Mouse (Mus musculus): ENCODE data around the gene Celsr3. TPM values are rescaled to one million over a fixed set of nuclear protein-coding genes. Genes with fewer than 3 reads are reported as not detected.

Celsr3 gene
- total RNA-seq, 2 experiments from 2014 or later = 0.61 to 2.9 TPM

GRCm38 (mm10) chr9:108805768-108806167, 20.4 kb upstream of the Celsr3 start:
- ATAC-seq (replicated peaks; ENCODE audit: low FRiP score, poor library complexity, severe bottlenecking) = peak; percentile 41

- no peak for ATAC-seq (replicated peaks; ENCODE audit: low FRiP score, poor library complexity, severe bottlenecking)
Measured at GRCm38 (mm10) chr9:108806379-108806778, 19.7 kb upstream of the Celsr3 start.

- ATAC-seq (replicated peaks; ENCODE audit: low FRiP score, poor library complexity, severe bottlenecking) = peak; percentile 46
Measured at GRCm38 (mm10) chr9:108806831-108807230, 19.3 kb upstream of the Celsr3 start.

GRCm38 (mm10) chr9:108807674-108808073, 18.4 kb upstream of the Celsr3 start:
- peak; percentile 67 for ATAC-seq (replicated peaks; ENCODE audit: low FRiP score, poor library complexity, severe bottlenecking)

- ATAC-seq (replicated peaks; ENCODE audit: low FRiP score, poor library complexity, severe bottlenecking) = peak; percentile 75
Measured at GRCm38 (mm10) chr9:108808163-108808665, 17.9 kb upstream of the Celsr3 start, which contains the start of gene Nckipsd. TSS of gene Nckipsd (plus strand) at chr9:108808368.

GRCm38 (mm10) chr9:108809188-108809587, 16.9 kb upstream of the Celsr3 start:
- ATAC-seq (replicated peaks; ENCODE audit: low FRiP score, poor library complexity, severe bottlenecking) = no peak

- ATAC-seq (replicated peaks; ENCODE audit: low FRiP score, poor library complexity, severe bottlenecking) = no peak
Measured at GRCm38 (mm10) chr9:108809723-108810122, 16.4 kb upstream of the Celsr3 start.

GRCm38 (mm10) chr9:108810516-108810915, 15.6 kb upstream of the Celsr3 start:
- ATAC-seq (replicated peaks; ENCODE audit: low FRiP score, poor library complexity, severe bottlenecking) = no peak

- ATAC-seq (replicated peaks; ENCODE audit: low FRiP score, poor library complexity, severe bottlenecking) = no peak
Measured at GRCm38 (mm10) chr9:108815557-108815956, 10.6 kb upstream of the Celsr3 start.

- ATAC-seq (replicated peaks; ENCODE audit: low FRiP score, poor library complexity, severe bottlenecking) = peak; percentile 69; the same call in 1 of the 2 replicates
Measured at GRCm38 (mm10) chr9:108819495-108819894, 6.6 kb upstream of the Celsr3 start.

GRCm38 (mm10) chr9:108820077-108820476, 6.0 kb upstream of the Celsr3 start:
- ATAC-seq (replicated peaks; ENCODE audit: low FRiP score, poor library complexity, severe bottlenecking) = no peak

- ATAC-seq (replicated peaks; ENCODE audit: low FRiP score, poor library complexity, severe bottlenecking) = no peak
Measured at GRCm38 (mm10) chr9:108824144-108824685, 1.9 kb upstream of the Celsr3 start.

GRCm38 (mm10) chr9:108824755-108825413, 1.2 kb upstream of the Celsr3 start:
- ATAC-seq (replicated peaks; ENCODE audit: low FRiP score, poor library complexity, severe bottlenecking) = no peak

GRCm38 (mm10) chr9:108826700-108827340, 700 bp downstream of the Celsr3 start:
- peak; percentile 67; the same call in 1 of the 2 replicates for ATAC-seq (replicated peaks; ENCODE audit: low FRiP score, poor library complexity, severe bottlenecking)

- ATAC-seq (replicated peaks; ENCODE audit: low FRiP score, poor library complexity, severe bottlenecking) = no peak
Measured at GRCm38 (mm10) chr9:108827454-108827853, 1.3 kb downstream of the Celsr3 start.

- ATAC-seq (replicated peaks; ENCODE audit: low FRiP score, poor library complexity, severe bottlenecking) = no peak
Measured at GRCm38 (mm10) chr9:108827906-108828305, 1.8 kb downstream of the Celsr3 start.

- ATAC-seq (replicated peaks; ENCODE audit: low FRiP score, poor library complexity, severe bottlenecking) = no peak
Measured at GRCm38 (mm10) chr9:108831637-108832036, 5.5 kb downstream of the Celsr3 start.

GRCm38 (mm10) chr9:108832390-108833108, 6.4 kb downstream of the Celsr3 start:
- ATAC-seq (replicated peaks; ENCODE audit: low FRiP score, poor library complexity, severe bottlenecking) = peak; percentile 77

GRCm38 (mm10) chr9:108842989-108843388, 16.9 kb downstream of the Celsr3 start:
- ATAC-seq (replicated peaks; ENCODE audit: low FRiP score, poor library complexity, severe bottlenecking) = no peak

- no peak for ATAC-seq (replicated peaks; ENCODE audit: low FRiP score, poor library complexity, severe bottlenecking)
Measured at GRCm38 (mm10) chr9:108845390-108845789, 19.3 kb downstream of the Celsr3 start.

Data from erythroid progenitor cell, adult 5-6 weeks (primary cell).